ENCODE assay signal across 8 mouse cellular contexts in genomic region chr11:76847354-76847753, GRCm38 (mm10). TPM values are rescaled to one million over a fixed set of nuclear protein-coding genes. Genes with fewer than 3 reads are reported as not detected.
DNase-seq lines count a peak whose midpoint lies in the region; ATAC-seq and TF ChIP-seq lines count a peak whose summit lies in the region.

No protein-coding gene starts in this region.

- H3K4me3 ChIP-seq in heart, embryonic 12.5 days, result peak overlapping the region; percentile 92
- H3K4me3 ChIP-seq in CH12.LX (replicated peaks in 1 of 3; ENCODE audit: low read depth in 2 of 3, low read length in 2 of 3, poor library complexity in 1 of 3), result peak overlapping the region in 2 of 3 experiments; percentile 42 to 68
- H3K4me3 ChIP-seq in forebrain, postnatal 0 days (ENCODE audit: low read depth, low read length), result peak overlapping the region; percentile 94
- H3K4me3 ChIP-seq in liver, embryonic 16.5 days (ENCODE audit: low read depth, low read length), result peak overlapping the region; percentile 88

- peak overlapping the region; percentile 85 for H3K4me2 ChIP-seq in heart, embryonic 12.5 days
- peak overlapping the region; percentile 62; the same call in 1 of the 2 replicates for H3K4me2 ChIP-seq in CH12.LX (ENCODE audit: insufficient read depth, low read depth, poor library complexity, severe bottlenecking)
- H3K4me2 ChIP-seq in forebrain, postnatal 0 days (ENCODE audit: low read depth), result peak overlapping the region; percentile 84
- H3K4me2 ChIP-seq in liver, embryonic 16.5 days (ENCODE audit: low read depth, low read length), result peak overlapping the region; percentile 87

- no peak for TF ChIP-seq CTCF in CH12.LX (conservative IDR thresholded peaks at IDR 0.05 in 1 of 2, IDR thresholded peaks at IDR 0.05 in 1 of 2; ENCODE audit: low read depth in 2 of 2, low read length in 2 of 2)
- TF ChIP-seq CTCF in forebrain, postnatal 0 days (IDR thresholded peaks at IDR 0.05; ENCODE audit: low read depth), result no peak

- H3K27ac ChIP-seq in heart, embryonic 12.5 days (ENCODE audit: poor library complexity, severe bottlenecking), result no peak overlapping the region
- no peak overlapping the region for H3K27ac ChIP-seq in CH12.LX (ENCODE audit: insufficient read depth, low read depth)
- H3K27ac ChIP-seq in forebrain, postnatal 0 days (ENCODE audit: low read depth, low read length), result no peak overlapping the region
- H3K27ac ChIP-seq in liver, embryonic 16.5 days (ENCODE audit: low read length), result no peak overlapping the region

- no peak for TF ChIP-seq RAD21 in CH12.LX (IDR thresholded peaks at IDR 0.05; ENCODE audit: low read depth, low read length)

- dilution Hi-C loops in CH12.LX (cut with MboI; ENCODE audit: extremely low pct_ligation_motif_present, extremely low pct_unique_long_range_greater_than_20kb, low sequenced_read_pairs), result no loop called here

- WGBS in heart, embryonic 12.5 days, result 16% methylated on average over 8 of the region's 8 CpGs
- WGBS in forebrain, postnatal 0 days, result 22% methylated on average over 8 of the region's 8 CpGs
- WGBS in liver, embryonic 16.5 days (ENCODE audit: insufficient replicate concordance), result 20% methylated on average over 8 of the region's 8 CpGs

- peaks cover 22% of the 10 kb centered on the region for H3K4me1 ChIP-seq in heart, embryonic 12.5 days (replicated peaks)
- H3K4me1 ChIP-seq in CH12.LX (ENCODE audit: control insufficient read depth in 1 of 2, insufficient read depth in 2 of 2), result peaks cover 3 to 36% of the 10 kb centered on the region in 2 experiments
- peaks cover 27% of the 10 kb centered on the region for H3K4me1 ChIP-seq in forebrain, postnatal 0 days (ENCODE audit: insufficient read depth)
- peaks cover 19% of the 10 kb centered on the region for H3K4me1 ChIP-seq in liver, embryonic 16.5 days (ENCODE audit: control insufficient read depth, low read depth, low read length)

- intact Hi-C loops in heart, postnatal 25 days (cut with DNase I), result loop anchor here (2.0 to 5.0 kb wide), 2 partner anchors 35 to 41 kb away; no protein-coding TSS in a partner anchor

- DNase-seq in heart, postnatal 25 days (ENCODE audit: low spot score), result no peak
- DNase-seq in CH12.LX (ENCODE audit: extremely low read depth) (no peak), adipocyte (ENCODE audit: low spot score) (no peak)
- DNase-seq in forebrain, postnatal 0 days, result no peak
- DNase-seq in right cerebral cortex, adult 18-20 months, result no peak
- DNase-seq in layer of hippocampus, adult 9-11 months, result no peak

- no peak for ATAC-seq in heart, embryonic 12.5 days (ENCODE audit: insufficient number of reproducible peaks, low FRiP score)
- no peak for ATAC-seq in forebrain, postnatal 0 days
- ATAC-seq in liver, embryonic 16.5 days (ENCODE audit: low read depth), result no peak

- in situ Hi-C loops in CH12.LX (cut with MboI; ENCODE audit: low pct_ligation_motif_present, low pct_unique_long_range_greater_than_20kb, low sequenced_read_pairs), result no loop called here

- no peaks in the 10 kb centered on the region for H3K36me3 ChIP-seq in heart, embryonic 12.5 days
- no peaks in the 10 kb centered on the region for H3K36me3 ChIP-seq in CH12.LX (replicated peaks in 1 of 2; ENCODE audit: control insufficient read depth in 1 of 2, insufficient read depth in 1 of 2, low read length in 1 of 2)
- H3K36me3 ChIP-seq in forebrain, postnatal 0 days (ENCODE audit: insufficient read depth), result no peaks in the 10 kb centered on the region
- no peaks in the 10 kb centered on the region for H3K36me3 ChIP-seq in liver, embryonic 16.5 days (ENCODE audit: control insufficient read depth, insufficient read depth)

- TF ChIP-seq POLR2A in CH12.LX (IDR thresholded peaks at IDR 0.05; ENCODE audit: low read depth, low read length), result no peak

- no peaks in the 10 kb centered on the region; the same call in none of the 2 replicates for H3K79me2 ChIP-seq in CH12.LX (replicated peaks; ENCODE audit: control insufficient read depth, extremely low read depth, insufficient read depth, poor library complexity, severe bottlenecking)

- no peak overlapping the region for H3K9ac ChIP-seq in heart, embryonic 12.5 days
- H3K9ac ChIP-seq in CH12.LX (ENCODE audit: insufficient read depth, low read depth), result no peak overlapping the region
- peak overlapping the region; percentile 82; the same call in 1 of the 2 replicates for H3K9ac ChIP-seq in forebrain, postnatal 0 days
- peak overlapping the region; percentile 27 for H3K9ac ChIP-seq in liver, embryonic 16.5 days (ENCODE audit: low read depth, low read length)

- H3K9me3 ChIP-seq in heart, embryonic 12.5 days (replicated peaks), result no peaks in the 10 kb centered on the region
- H3K9me3 ChIP-seq in CH12.LX (replicated peaks; ENCODE audit: low read length), result peaks cover 18% of the 10 kb centered on the region
- H3K9me3 ChIP-seq in forebrain, postnatal 0 days (ENCODE audit: low read length), result no peaks in the 10 kb centered on the region
- no peaks in the 10 kb centered on the region for H3K9me3 ChIP-seq in liver, embryonic 16.5 days (replicated peaks; ENCODE audit: control insufficient read depth, low read length)

- no peaks in the 10 kb centered on the region for H3K27me3 ChIP-seq in heart, embryonic 12.5 days (replicated peaks)
- peaks cover 29% of the 10 kb centered on the region for H3K27me3 ChIP-seq in CH12.LX (replicated peaks)
- H3K27me3 ChIP-seq in forebrain, postnatal 0 days (ENCODE audit: insufficient read depth, low read length), result no peaks in the 10 kb centered on the region
- no peaks in the 10 kb centered on the region for H3K27me3 ChIP-seq in liver, embryonic 16.5 days (ENCODE audit: control insufficient read depth, insufficient read depth, low read depth, low read length)

- TF ChIP-seq EP300 in CH12.LX (IDR thresholded peaks at IDR 0.05; ENCODE audit: low read length), result no peak

TF ChIP-seq in CH12.LX, 34 proteins besides CTCF, POLR2A, EP300 and RAD21:
- no peak for TF ChIP-seq MYC (IDR thresholded peaks at IDR 0.05; ENCODE audit: low read depth, low read length)
- no peak for TF ChIP-seq MAX (IDR thresholded peaks at IDR 0.05; ENCODE audit: low read length)
- no peak for TF ChIP-seq ZC3H11A (IDR thresholded peaks at IDR 0.05; ENCODE audit: low read depth, low read length)
- no peak for TF ChIP-seq RCOR1 (conservative IDR thresholded peaks at IDR 0.05; ENCODE audit: low read depth, low read length)
- no peak for TF ChIP-seq NRF1 (IDR thresholded peaks at IDR 0.05; ENCODE audit: low read depth, low read length)
- no peak for TF ChIP-seq MAZ (IDR thresholded peaks at IDR 0.05; ENCODE audit: low read depth, low read length)
- no peak for TF ChIP-seq MEF2A (IDR thresholded peaks at IDR 0.05; ENCODE audit: borderline replicate concordance, low read depth, low read length)
- no peak for TF ChIP-seq MAFK (IDR thresholded peaks at IDR 0.05; ENCODE audit: insufficient replicate concordance, low read length)
- no peak for TF ChIP-seq ZMIZ1 (IDR thresholded peaks at IDR 0.05; ENCODE audit: low read depth, low read length)
- no peak for TF ChIP-seq ELF1 (IDR thresholded peaks at IDR 0.05; ENCODE audit: low read depth, low read length)
- TF ChIP-seq HCFC1 (IDR thresholded peaks at IDR 0.05; ENCODE audit: low read depth, low read length), result no peak
- TF ChIP-seq ZNF384 (IDR thresholded peaks at IDR 0.05; ENCODE audit: low read depth, low read length), result no peak
- no peak for TF ChIP-seq SMC3 (IDR thresholded peaks at IDR 0.05; ENCODE audit: low read depth, low read length)
- TF ChIP-seq CHD2 (IDR thresholded peaks at IDR 0.05; ENCODE audit: low read length), result no peak
- no peak for TF ChIP-seq SIN3A (IDR thresholded peaks at IDR 0.05; ENCODE audit: low read length)
- TF ChIP-seq NELFE (IDR thresholded peaks at IDR 0.05; ENCODE audit: low read depth, low read length), result no peak
- TF ChIP-seq GABPA (IDR thresholded peaks at IDR 0.05; ENCODE audit: insufficient replicate concordance, low read depth, low read length), result no peak
- no peak for TF ChIP-seq USF1 (IDR thresholded peaks at IDR 0.05; ENCODE audit: low read depth, low read length)
- TF ChIP-seq JUND (conservative IDR thresholded peaks at IDR 0.05; ENCODE audit: low read depth, low read length), result no peak
- TF ChIP-seq KAT2A (IDR thresholded peaks at IDR 0.05; ENCODE audit: insufficient replicate concordance, low read length), result no peak

RNA-seq across cellular contexts. Expression of gene Cpd, which starts 0.5 kb away (rescaled TPM):
- polyA plus RNA-seq in heart, embryonic 12.5 days (2016; fragmentation: Nextera tagmentation; extraction: Ambion mirVana), result 24.3 and 25.7 TPM in 2 replicates
- 10 to 100 TPM; 36.7 to 43.9 TPM for total RNA-seq in heart, postnatal 25 days (2021)
- total RNA-seq in CH12.LX (2012; rRNA removed) (11.2 and 20.0 TPM in 2 replicates), CH12.LX (2014; rRNA removed) (28.5 and 31.5 TPM in 2 replicates)
- 23.1 and 27.7 TPM in 2 replicates for polyA plus RNA-seq in CH12.LX (2012; ENCODE audit: insufficient read length, low read depth)
- total RNA-seq in forebrain, postnatal 0 days (2014; rRNA removed), result 35.5 and 44.0 TPM in 2 replicates
- polyA plus RNA-seq in forebrain, postnatal 0 days (2015; fragmentation: Nextera tagmentation; extraction: Ambion mirVana), result 3.9 and 5.6 TPM in 2 replicates
- polyA plus RNA-seq in liver, embryonic 16.5 days (2015; fragmentation: Nextera tagmentation; extraction: Ambion mirVana), result 3.0 and 3.3 TPM in 2 replicates

RNA-seq across cellular contexts. Expression of gene Tmigd1, which starts 54.6 kb away (rescaled TPM):
- polyA plus RNA-seq in heart, embryonic 12.5 days (2016; fragmentation: Nextera tagmentation; extraction: Ambion mirVana), result 0.30 TPM in 1 of 2 replicates, not detected in the other
- under 1 TPM; 0.45 to 0.47 TPM for total RNA-seq in heart, postnatal 25 days (2021)
- not detected in 2 replicates for total RNA-seq in CH12.LX (2012; rRNA removed)
- total RNA-seq in CH12.LX (2014; rRNA removed), result not detected in 2 replicates
- polyA plus RNA-seq in CH12.LX (2012; ENCODE audit: insufficient read length, low read depth), result not detected in 2 replicates
- total RNA-seq in forebrain, postnatal 0 days (2014; rRNA removed), result not detected in 2 replicates
- 0.13 TPM in 1 of 2 replicates, not detected in the other for polyA plus RNA-seq in forebrain, postnatal 0 days (2015; fragmentation: Nextera tagmentation; extraction: Ambion mirVana)
- polyA plus RNA-seq in liver, embryonic 16.5 days (2015; fragmentation: Nextera tagmentation; extraction: Ambion mirVana), result 0.06 TPM in 1 of 2 replicates, not detected in the other

Comparison
In these comparisons a context has a peak if more than half of its experiments do, and no peak if none do; other contexts are left out.
1. H3K9ac ChIP-seq: peak in forebrain, postnatal 0 days (single experiment) and liver, embryonic 16.5 days (single experiment); none in heart, embryonic 12.5 days (single experiment) and CH12.LX (single experiment).
2. Peak in every context shown above with its lines, with median percentiles within 50 percentile points of each other: H3K4me2 ChIP-seq and H3K4me3 ChIP-seq.